Mouse (Mus musculus) adrenal gland (tissue): ENCODE results near the gene Gas2l2.

Source experiments
- intact Hi-C: fragments of 180-260 bp; cut with DNase I; formaldehyde crosslinking; loops from one replicate; pipeline ENCODE4 v1.15.1; 2025

Gene Gas2l2

GRCm38 (mm10) chr11:83443824-83444223 is 14.6 kb upstream of the Gas2l2 start:
- intact Hi-C loops, result loop anchor here (2.0 kb wide), 1 partner anchor 29 kb away; the partner anchor contains the start of gene Taf15

GRCm38 (mm10) chr11:83442596-83443267 is 13.5 kb upstream of the Gas2l2 start:
- intact Hi-C loops, result loop anchor here (2.0 kb wide), 1 partner anchor 30 kb away; the partner anchor contains the start of gene Taf15

DNA sequence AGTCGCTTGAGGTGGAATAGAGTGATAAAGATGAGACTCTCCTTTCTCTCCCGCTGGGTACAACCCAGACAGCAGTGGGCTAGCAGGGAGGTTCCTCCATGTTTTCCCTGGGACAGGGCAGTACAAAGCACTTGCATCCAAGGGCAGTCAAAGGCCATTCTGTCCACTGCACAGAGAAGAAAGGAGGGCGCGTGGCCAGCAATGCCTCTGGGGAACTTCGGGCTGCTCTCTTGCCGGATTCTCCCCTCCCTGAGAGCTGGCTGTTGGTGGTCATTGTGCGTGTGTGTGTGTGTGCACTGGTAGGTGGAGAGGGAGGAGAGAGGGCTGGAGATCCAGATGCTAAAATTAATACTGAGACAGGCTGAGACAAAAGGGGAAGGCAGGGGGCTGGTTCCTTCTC is 12.0 kb upstream of the Gas2l2 start:
- intact Hi-C loops, result no loop called here

- intact Hi-C loops, result no loop called here
These were observed 11.1 kb upstream of the Gas2l2 start for GRCm38 (mm10) chr11:83440081-83441064.

- intact Hi-C loops, result no loop called here
These were observed 10.3 kb upstream of the Gas2l2 start for GRCm38 (mm10) chr11:83439426-83440060.

- intact Hi-C loops, result no loop called here
These were observed 8.1 kb upstream of the Gas2l2 start, which contains the start of gene 1700020L24Rik for GRCm38 (mm10) chr11:83437377-83437776. Gene 1700020L24Rik (plus strand): TSS chr11:83437677.

DNA sequence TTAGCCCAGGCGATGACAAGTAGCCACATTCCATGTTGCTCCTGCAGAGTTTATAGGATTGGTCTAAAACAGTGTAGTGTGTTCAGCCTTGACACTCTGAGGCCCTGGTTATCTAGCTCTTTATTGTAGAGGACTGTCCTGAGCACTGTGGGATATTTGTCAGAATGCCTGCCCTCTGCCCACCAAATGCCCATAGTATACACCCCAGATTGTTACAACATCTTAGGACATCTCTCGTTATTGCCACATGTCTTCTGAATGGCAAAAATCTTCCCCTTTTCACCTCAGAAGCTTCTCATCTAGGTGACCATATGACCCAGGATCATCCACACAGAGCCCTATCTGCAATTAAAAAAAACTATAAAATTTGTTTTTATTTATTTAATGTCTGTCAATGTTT is 3.3 kb upstream of the Gas2l2 start:
- intact Hi-C loops, result no loop called here

GRCm38 (mm10) chr11:83426964-83427363 is 2.3 kb downstream of the Gas2l2 start:
- intact Hi-C loops, result loop anchor here (2.0 kb wide), 1 partner anchor 70 kb away; no protein-coding TSS in a partner anchor

GRCm38 (mm10) chr11:83424681-83425080 is 4.6 kb downstream of the Gas2l2 start:
- intact Hi-C loops, result loop anchor here (2.0 kb wide), 1 partner anchor 98 kb away; no protein-coding TSS in a partner anchor

DNA sequence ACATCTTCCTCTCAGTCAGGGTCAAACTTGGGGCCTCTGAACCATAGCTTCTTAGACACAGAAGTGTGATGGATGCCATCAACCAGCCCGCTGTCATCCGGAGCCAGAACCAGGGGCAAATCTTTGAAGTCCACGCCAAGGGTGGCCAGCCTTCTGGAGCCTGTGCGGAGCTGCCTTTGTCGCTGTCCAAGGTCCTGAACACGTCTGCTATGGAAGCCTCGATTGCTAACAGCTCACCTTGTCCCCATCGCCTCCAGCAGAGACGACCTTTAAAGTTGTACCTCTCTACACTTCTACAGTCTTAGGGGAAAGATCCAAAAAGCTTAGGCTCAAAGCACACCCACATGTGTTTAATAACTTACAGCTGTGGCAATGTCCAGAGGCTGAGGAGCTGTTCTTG is 8.0 kb downstream of the Gas2l2 start:
- intact Hi-C loops, result no loop called here

- intact Hi-C loops, result no loop called here
These were observed 8.9 kb downstream of the Gas2l2 start for GRCm38 (mm10) chr11:83420338-83420737.

- intact Hi-C loops, result no loop called here
These were observed 10.7 kb downstream of the Gas2l2 start for GRCm38 (mm10) chr11:83418566-83418965.

DNA sequence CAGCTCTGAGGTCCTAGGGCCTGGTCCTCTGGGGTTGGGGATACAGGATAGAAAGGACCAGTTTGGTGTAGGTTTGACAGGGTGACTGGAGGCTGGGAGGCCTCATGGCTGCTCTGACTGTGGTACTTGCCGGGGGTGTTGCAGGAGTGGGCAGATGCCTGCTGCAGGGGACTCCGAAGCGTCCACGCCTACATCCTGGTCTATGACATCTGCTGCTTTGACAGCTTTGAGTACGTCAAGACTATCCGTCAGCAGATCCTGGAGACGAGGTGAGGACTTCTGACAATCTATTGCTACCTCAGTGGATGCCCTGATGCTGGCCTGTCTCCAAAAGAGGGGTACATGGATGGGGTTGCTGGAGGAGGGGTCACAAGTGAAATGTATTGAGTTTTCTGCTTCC is 11.5 kb downstream of the Gas2l2 start:
- intact Hi-C loops, result no loop called here

- intact Hi-C loops, result no loop called here
These were observed 12.2 kb downstream of the Gas2l2 start for GRCm38 (mm10) chr11:83417080-83417479.

DNA sequence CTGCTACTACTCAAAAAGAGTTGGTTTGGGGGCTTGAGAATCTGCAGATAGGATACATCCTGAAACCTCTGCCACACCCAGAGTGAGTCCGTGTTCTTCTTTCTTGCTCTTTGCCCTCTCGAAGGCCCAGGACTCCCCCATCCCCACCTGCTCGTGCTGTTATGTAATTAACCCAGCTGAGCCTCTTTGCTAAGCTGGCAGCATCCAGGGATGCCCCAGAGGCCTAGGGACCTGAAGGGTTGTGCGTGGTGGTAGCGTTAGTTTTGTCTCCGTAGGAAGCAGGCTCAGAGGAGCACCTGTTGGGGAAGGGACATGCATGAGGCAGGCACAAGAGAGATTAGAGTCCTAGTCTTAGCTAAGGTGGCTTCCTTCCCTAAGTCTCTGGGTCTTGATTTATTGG is 18.7 kb downstream of the Gas2l2 start:
- intact Hi-C loops, result no loop called here

- intact Hi-C loops, result no loop called here
These were observed 19.4 kb downstream of the Gas2l2 start for GRCm38 (mm10) chr11:83409792-83410291.

DNA sequence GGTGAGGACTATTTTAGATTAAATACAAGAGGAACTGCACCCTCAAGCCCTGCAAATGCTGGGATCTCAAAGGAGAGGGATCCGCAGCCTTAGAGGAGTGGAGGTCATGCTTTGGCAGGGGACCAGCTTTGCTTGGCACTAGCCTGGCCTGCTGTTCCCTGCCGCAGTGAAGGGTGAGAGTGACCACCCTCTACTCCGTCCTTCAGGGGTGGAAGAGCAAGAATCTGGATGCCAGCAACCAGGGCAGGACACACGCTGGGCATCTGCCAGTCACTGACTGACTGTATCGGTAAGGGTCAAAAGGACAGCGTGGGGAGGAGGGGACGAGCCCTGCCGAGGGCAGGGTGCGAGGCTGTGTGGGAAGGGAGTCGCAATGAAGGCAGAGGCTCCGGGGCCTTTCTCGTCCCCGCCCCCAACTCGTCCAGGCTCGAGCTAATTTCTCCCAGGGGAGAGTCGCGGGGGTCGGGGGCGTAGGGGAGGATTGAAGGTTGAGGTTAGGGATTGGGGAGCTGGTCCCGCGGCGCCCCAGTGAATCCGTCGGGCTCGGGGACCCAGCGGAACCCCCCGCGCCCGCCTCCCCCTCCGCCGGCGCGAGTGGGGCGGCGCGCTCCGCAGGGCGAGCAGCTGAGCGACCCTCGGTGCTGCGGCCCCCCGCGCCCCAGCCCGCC is 20.0 kb downstream of the Gas2l2 start, which contains the start of gene Rasl10b:
Rasl10b (plus strand) TSS at position 51 of the 668 bp plus-strand sequence.
- intact Hi-C loops, result no loop called here

DNA sequence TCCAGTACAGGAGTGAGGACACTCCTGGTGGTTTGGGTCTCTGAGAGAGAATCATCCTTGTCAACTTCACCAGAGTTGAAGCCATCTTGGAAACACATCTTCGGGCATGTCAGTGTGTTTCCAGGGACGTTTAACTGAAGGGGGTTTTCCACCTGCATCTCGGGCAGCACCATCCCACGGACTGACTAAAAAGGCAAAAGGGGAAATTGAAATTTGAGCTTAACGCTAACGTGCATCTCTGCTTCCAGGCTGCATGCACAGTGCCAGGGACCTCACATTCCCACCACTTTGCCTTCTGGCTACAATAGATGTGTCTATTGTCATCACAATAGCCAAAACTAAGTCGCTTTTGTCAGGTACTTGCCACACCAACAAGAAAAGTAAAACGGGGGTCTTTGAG is 21.0 kb downstream of the Gas2l2 start:
- intact Hi-C loops, result no loop called here

GRCm38 (mm10) chr11:83406391-83406790 is 22.9 kb downstream of the Gas2l2 start:
- intact Hi-C loops, result no loop called here

DNA sequence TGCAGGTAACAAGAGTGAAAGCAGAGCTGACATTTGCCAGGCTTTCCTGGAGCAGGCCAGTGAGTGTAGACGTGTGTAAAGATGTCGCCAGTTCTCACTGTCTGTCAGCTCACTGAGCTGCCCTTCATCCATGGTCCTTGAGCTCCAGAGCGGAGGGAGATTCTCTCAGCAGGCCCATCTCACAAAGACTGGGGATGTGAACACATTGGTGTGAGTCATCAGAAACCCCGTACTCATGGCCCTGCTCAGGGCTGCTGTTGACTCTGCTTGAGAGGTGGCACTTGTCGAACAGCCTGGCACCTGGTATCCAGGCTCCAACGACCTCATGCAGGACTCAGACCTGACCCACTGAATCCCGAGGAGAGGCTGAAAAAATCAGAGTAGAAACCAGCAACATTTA is 25.5 kb downstream of the Gas2l2 start:
- intact Hi-C loops, result no loop called here

DNA sequence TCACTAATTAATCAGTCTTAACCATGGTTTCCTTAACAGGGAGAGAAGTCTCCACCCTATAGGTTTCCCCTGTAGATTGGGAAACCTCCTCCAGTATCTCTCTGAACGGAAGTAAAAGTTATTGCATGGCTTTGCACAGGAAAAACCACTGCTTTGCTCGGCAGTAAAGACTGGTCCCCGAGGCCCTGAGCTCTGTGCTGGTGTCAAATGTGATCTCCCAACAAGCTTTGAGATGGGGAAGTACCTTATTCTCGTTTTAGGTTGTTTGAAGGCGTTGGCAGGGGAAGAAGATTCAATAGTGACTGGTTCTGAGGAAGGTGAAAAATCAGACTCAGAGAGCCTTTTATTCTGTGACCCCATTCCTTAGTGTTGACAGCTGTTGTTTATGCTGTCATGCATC is 30.5 kb downstream of the Gas2l2 start:
- intact Hi-C loops, result no loop called here
